Mouse (Mus musculus) brain, embryonic 14.5 days (tissue): Measurements from ENCODE around the gene Ifitm2.

ENCODE experiments used
- CTCF ChIP-seq: fragments of 200-500 bp; IDR thresholded peaks from 2 replicates; pipeline ENCODE4 v1.5.1; 2012; ENCODE audit warnings: inconsistent platforms, mild to moderate bottlenecking, moderate library complexity, borderline replicate concordance; ENCODE audit not compliant: insufficient read depth, insufficient read length; ENCODE audit errors: extremely low read depth
- POLR2A ChIP-seq: fragments of 200-500 bp; IDR thresholded peaks from 2 replicates; pipeline ENCODE4 v1.6.1; 2012; ENCODE audit warnings: mild to moderate bottlenecking, inconsistent platforms, borderline replicate concordance; ENCODE audit not compliant: poor library complexity, insufficient read depth, insufficient read length, severe bottlenecking; ENCODE audit errors: extremely low read depth

DNA sequence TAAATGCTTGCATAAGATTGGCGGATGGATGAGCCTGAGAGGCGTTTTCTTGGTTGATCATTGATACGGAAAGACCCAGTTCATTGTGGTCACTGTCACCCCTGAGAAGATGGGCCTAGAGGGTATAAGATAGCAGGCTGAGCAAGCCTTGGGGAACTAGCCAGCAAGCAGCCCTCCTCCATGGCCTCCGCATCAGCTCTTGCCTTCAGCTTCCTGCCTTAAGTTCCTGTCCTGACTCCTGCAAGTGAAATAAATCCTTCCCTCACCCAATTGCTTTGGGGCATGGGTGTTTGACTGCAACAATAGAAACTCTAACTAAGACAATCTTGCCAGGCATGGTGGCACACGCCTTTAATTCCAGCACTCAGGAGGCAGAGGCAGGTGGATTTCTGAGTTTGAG, 4.2 kb upstream of the Ifitm2 start:
- TF ChIP-seq CTCF (no peak), POLR2A (no peak)
